Mouse (Mus musculus) CH12F3 (cell line): Measurements from ENCODE around the gene Foxo6.

Experiments used
- in situ Hi-C: fragments of 300-500 bp; cut with MboI; formaldehyde crosslinking; loops from 2 replicates; pipeline ENCODE4 v1.14.3; 2020; ENCODE audit warnings: low sequenced_read_pairs

The Foxo6 gene

GRCm38 (mm10) chr4:120259356-120260181 lies 27.6 kb downstream of the Foxo6 start:
- in situ Hi-C loops, result no loop called here

GRCm38 (mm10) chr4:120248800-120249261 lies 38.3 kb downstream of the Foxo6 start:
- in situ Hi-C loops, result no loop called here

- in situ Hi-C loops, result no loop called here
Observed at GRCm38 (mm10) chr4:120247412-120247811, 39.7 kb downstream of the Foxo6 start.

GRCm38 (mm10) chr4:120246086-120246485 lies 41.1 kb downstream of the Foxo6 start:
- in situ Hi-C loops, result no loop called here

GRCm38 (mm10) chr4:120242783-120243262 lies 44.3 kb downstream of the Foxo6 start:
- in situ Hi-C loops, result no loop called here

GRCm38 (mm10) chr4:120241106-120241505 lies 46.0 kb downstream of the Foxo6 start:
- in situ Hi-C loops, result no loop called here

- in situ Hi-C loops, result no loop called here
Observed at GRCm38 (mm10) chr4:120239419-120239818, 47.7 kb downstream of the Foxo6 start.

- in situ Hi-C loops, result no loop called here
Observed at GRCm38 (mm10) chr4:120233243-120233642, 53.9 kb downstream of the Foxo6 start.

GRCm38 (mm10) chr4:120232541-120232940 lies 54.6 kb downstream of the Foxo6 start:
- in situ Hi-C loops, result no loop called here

GRCm38 (mm10) chr4:120231982-120232381 lies 55.2 kb downstream of the Foxo6 start:
- in situ Hi-C loops, result no loop called here

GRCm38 (mm10) chr4:120230256-120230649 lies 56.9 kb downstream of the Foxo6 start:
- in situ Hi-C loops, result no loop called here

- in situ Hi-C loops, result loop anchor here (10.0 kb wide), 1 partner anchor 95 kb away; no protein-coding TSS in a partner anchor
Observed at GRCm38 (mm10) chr4:120229505-120230255, 57.5 kb downstream of the Foxo6 start.

GRCm38 (mm10) chr4:120228613-120229012 lies 58.5 kb downstream of the Foxo6 start:
- in situ Hi-C loops, result loop anchor here (10.0 kb wide), 1 partner anchor 96 kb away; no protein-coding TSS in a partner anchor

GRCm38 (mm10) chr4:120227224-120227623 lies 59.9 kb downstream of the Foxo6 start:
- in situ Hi-C loops, result loop anchor here (10.0 kb wide), 1 partner anchor 98 kb away; no protein-coding TSS in a partner anchor

GRCm38 (mm10) chr4:120226682-120227081 lies 60.5 kb downstream of the Foxo6 start:
- in situ Hi-C loops, result loop anchor here (10.0 kb wide), 1 partner anchor 98 kb away; no protein-coding TSS in a partner anchor

GRCm38 (mm10) chr4:120225135-120225780 lies 61.9 kb downstream of the Foxo6 start:
- in situ Hi-C loops, result loop anchor here (10.0 kb wide), 1 partner anchor 100 kb away; no protein-coding TSS in a partner anchor

- in situ Hi-C loops, result loop anchor here (10.0 kb wide), 1 partner anchor 101 kb away; no protein-coding TSS in a partner anchor
Observed at GRCm38 (mm10) chr4:120223805-120224204, 63.3 kb downstream of the Foxo6 start.

- in situ Hi-C loops, result loop anchor here (10.0 kb wide), 1 partner anchor 102 kb away; no protein-coding TSS in a partner anchor
Observed at GRCm38 (mm10) chr4:120223108-120223745, 63.9 kb downstream of the Foxo6 start.

- in situ Hi-C loops, result loop anchor here (10.0 kb wide), 1 partner anchor 103 kb away; no protein-coding TSS in a partner anchor
Observed at GRCm38 (mm10) chr4:120221708-120222107, 65.4 kb downstream of the Foxo6 start.

- in situ Hi-C loops, result no loop called here
Observed at GRCm38 (mm10) chr4:120218878-120219277, 68.3 kb downstream of the Foxo6 start.
